ENCODE assay signal across 8 mouse cellular contexts in genomic region chr5:151368395-151369190, GRCm38 (mm10). TPM values are rescaled to one million over a fixed set of nuclear protein-coding genes. Genes with fewer than 3 reads are reported as not detected.
DNase-seq lines count a peak whose midpoint lies in the region; ATAC-seq lines count a peak whose summit lies in the region.

No protein-coding gene starts in this region.

- peak overlapping the region; percentile 75 for H3K9ac ChIP-seq in hindbrain, embryonic 13.5 days

- no peaks in the 10 kb centered on the region for H3K9me3 ChIP-seq in hindbrain, embryonic 13.5 days

- ATAC-seq in hindbrain, embryonic 13.5 days (ENCODE audit: low FRiP score), result peak; percentile 99

- H3K4me3 ChIP-seq in hindbrain, embryonic 13.5 days, result peak overlapping the region; percentile 56

- no peaks in the 10 kb centered on the region for H3K27me3 ChIP-seq in hindbrain, embryonic 13.5 days

- DNase-seq in NIH3T3 (ENCODE audit: low read depth), result peak; percentile 100
- DNase-seq in cerebellum, postnatal 10 days, result peak; percentile 99 to 100
- DNase-seq in frontal cortex, postnatal 10 days (ENCODE audit: low spot score in 2 of 2), result peak; percentile 100
- peak; percentile 98 to 99 for DNase-seq in layer of hippocampus, postnatal 25 days (ENCODE audit: extremely low spot score in 1 of 2, low spot score in 1 of 2)
- peak; percentile 100 for DNase-seq in lung, postnatal 25 days (ENCODE audit: low spot score)
- peak; percentile 99 for DNase-seq in retina, embryonic 14.5 days (ENCODE audit: low spot score)
- DNase-seq in thymus, postnatal 4 days, result peak; percentile 99

- no peaks in the 10 kb centered on the region for H3K36me3 ChIP-seq in hindbrain, embryonic 13.5 days

- under 1% methylated on average over 75 of the region's 75 CpGs for WGBS in hindbrain, embryonic 13.5 days

- peak overlapping the region; percentile 96 for H3K27ac ChIP-seq in hindbrain, embryonic 13.5 days

- H3K4me2 ChIP-seq in hindbrain, embryonic 13.5 days, result peak overlapping the region; percentile 60

- peaks cover 14% of the 10 kb centered on the region for H3K4me1 ChIP-seq in hindbrain, embryonic 13.5 days (replicated peaks)

RNA-seq across cellular contexts. Expression of gene Gm42906, which starts 59.4 kb away (rescaled TPM):
- not detected in 2 replicates for polyA plus RNA-seq in hindbrain, embryonic 13.5 days (2015; fragmentation: Nextera tagmentation; extraction: Ambion mirVana)
- not detected for total RNA-seq in layer of hippocampus, postnatal 25 days (2021)

Comparison
In these comparisons a context has a peak if more than half of its experiments do, and no peak if none do; other contexts are left out.
1. Peak in every context shown above with its lines: DNase-seq, ATAC-seq, H3K4me3 ChIP-seq and H3K27ac ChIP-seq.